Mouse (Mus musculus) monocyte, adult 2 months (primary cell): ENCODE measurements around the gene Rbsn.

Source experiments
- DNase-seq, 2 experiments: peaks; one replicate each; pipeline ENCODE4 v3.0.0; 2022; ENCODE audit warnings: low spot score in 2 of 2, low read depth in 1 of 2

The Rbsn gene

GRCm38 (mm10) chr6:92214773-92215449, at the start of gene Rbsn:
Gene Rbsn (minus strand): TSS chr6:92214925.
- peak; percentile 58 to 83 for DNase-seq

GRCm38 (mm10) chr6:92261162-92261843, 46.6 kb upstream of the Rbsn start:
- DNase-seq: no peak

- DNase-seq: no peak
Observed at GRCm38 (mm10) chr6:92255346-92255745, 40.6 kb upstream of the Rbsn start.

DNA sequence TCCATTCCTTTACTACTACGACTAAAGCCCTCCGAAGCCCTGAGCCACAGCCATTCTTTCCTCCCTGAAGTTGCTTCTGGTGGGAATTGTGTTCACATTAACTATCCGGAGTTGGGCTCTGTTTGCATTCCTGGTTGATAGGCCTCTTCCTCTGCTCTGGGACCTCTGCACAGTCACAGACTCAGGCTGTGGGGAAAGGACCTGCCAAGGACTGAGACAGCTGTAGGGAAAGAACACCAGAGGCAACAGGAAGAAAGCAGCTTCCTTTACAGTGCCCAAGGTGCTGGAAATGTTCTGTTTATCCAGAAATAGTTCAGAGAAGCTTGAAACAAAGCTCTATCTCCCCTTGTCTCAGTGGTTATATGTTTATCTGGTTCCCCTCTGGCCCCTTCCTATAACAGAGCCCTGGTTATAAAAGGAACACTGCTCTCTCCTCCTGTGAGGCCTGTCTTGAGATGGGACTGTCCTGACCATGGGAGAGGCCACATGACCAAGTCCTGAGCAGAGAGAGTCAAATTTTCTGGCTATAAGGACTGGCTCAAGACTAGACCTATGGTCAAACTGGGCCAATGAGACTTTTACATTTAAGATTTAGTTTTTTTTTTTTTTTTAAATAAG, 38.6 kb upstream of the Rbsn start:
- DNase-seq: no peak

GRCm38 (mm10) chr6:92247215-92247919, 32.6 kb upstream of the Rbsn start:
- DNase-seq: no peak

DNA sequence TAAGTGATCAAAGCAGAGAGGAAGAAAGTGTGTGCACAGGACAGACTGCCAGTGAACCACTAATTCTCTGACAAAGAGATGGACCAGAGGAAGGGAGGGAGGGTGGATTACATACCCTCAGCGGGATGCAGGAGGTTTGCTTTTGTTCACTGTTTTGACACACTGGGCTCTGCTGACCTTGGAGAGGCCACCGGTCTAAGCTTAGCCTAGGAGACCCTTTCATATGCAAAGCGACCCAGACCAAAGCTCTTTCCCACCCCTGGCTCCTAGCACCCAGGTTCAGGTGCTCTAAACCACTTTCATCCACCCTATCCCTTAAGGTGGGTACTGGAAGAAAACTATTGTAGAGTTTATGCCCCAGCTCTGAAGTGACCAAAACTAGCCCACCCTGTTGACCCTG, 31.6 kb upstream of the Rbsn start:
- no peak for DNase-seq

- DNase-seq: no peak
Observed at GRCm38 (mm10) chr6:92244591-92244990, 29.9 kb upstream of the Rbsn start, which contains the start of gene Trh. Gene Trh (minus strand): TSS chr6:92244650.

- no peak for DNase-seq
Observed at GRCm38 (mm10) chr6:92241178-92241906, 26.6 kb upstream of the Rbsn start.

DNA sequence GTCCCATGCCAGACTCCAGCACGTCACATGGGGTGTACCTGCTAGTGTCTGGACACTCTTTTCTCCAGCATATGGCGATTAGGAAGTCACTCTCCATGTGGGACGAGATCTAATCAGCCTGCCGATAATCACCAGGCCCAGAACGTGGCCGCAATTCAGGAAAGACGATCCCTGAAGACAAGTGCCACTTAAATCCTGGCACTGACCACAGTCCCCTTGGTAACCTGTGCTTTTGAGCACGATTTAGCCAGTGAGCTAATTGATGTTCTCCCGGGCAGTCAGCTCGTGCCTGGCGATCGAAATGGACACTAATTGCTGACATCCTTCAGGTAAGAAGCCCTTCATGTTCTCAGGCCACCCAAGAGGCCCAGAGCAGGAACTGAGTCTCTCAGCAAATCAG, 20.3 kb upstream of the Rbsn start:
- DNase-seq: no peak

DNA sequence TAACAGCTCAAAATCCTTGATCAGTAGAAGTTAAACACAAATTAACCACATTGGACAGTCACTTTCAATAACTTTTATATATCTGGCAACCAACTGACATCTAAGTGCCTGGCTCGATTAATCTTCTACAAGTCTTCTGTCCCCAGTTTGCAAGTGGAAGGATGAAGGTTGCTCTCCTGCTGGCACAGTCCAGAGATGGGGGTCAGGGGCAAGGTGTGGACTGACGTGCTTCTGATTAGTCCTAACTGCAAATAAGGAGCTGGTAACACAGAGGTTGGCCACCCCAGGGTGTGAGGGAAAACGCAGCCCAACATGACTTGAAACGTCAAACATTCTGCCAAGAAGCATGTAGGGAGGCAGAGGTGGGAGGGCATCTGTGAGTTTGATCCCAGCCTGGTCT, 17.0 kb upstream of the Rbsn start:
- DNase-seq: no peak

GRCm38 (mm10) chr6:92231356-92231755, 16.6 kb upstream of the Rbsn start:
- no peak for DNase-seq

GRCm38 (mm10) chr6:92229586-92229985, 14.9 kb upstream of the Rbsn start:
- no peak for DNase-seq

GRCm38 (mm10) chr6:92229103-92229502, 14.4 kb upstream of the Rbsn start:
- no peak for DNase-seq

DNA sequence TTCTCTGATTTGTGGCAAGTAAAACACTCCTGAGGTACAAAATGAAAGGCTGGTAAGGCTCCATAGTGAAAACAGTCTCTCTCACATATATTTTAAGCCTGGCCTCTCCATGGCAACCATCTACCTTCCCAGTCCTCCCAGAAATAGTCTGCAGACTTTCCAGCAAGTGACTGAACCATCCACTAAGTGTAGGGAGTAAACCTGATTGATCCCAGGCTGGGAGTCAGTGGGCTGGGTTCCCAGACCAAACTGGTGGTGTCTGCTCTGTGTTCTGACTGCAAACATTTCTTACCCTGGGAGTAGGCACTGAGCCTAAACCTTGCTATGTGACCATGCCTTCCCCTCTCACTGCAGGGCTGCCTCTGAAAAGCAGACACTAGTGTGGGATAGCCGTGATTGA, 10.3 kb upstream of the Rbsn start:
- no peak for DNase-seq

DNA sequence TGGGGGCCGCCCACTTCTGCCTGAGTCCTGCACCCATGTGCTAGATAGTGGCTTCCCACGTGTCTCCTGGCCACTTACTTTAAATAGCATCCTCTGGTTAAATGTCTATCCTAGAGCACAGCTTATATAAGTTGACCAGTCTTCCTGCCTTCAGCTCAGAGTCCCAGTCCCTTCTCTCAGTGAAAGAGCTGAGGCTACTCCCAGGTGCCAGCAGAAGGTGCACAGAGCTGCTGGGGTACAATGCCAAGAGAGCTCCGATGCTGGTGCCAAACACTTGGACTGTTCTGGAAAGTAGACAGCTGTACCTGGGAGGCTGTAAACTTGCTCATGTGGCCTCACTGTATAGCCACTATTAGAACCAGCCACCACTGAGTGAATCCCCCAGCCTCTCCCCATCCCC, 7.3 kb upstream of the Rbsn start:
- no peak for DNase-seq

- DNase-seq: no peak
Observed at GRCm38 (mm10) chr6:92221604-92222003, 6.9 kb upstream of the Rbsn start.

GRCm38 (mm10) chr6:92219445-92219844, 4.7 kb upstream of the Rbsn start:
- DNase-seq: no peak

- peak in 1 of 2 experiments; percentile 6 for DNase-seq
Observed at GRCm38 (mm10) chr6:92214055-92214772, 511 bp downstream of the Rbsn start.

DNA sequence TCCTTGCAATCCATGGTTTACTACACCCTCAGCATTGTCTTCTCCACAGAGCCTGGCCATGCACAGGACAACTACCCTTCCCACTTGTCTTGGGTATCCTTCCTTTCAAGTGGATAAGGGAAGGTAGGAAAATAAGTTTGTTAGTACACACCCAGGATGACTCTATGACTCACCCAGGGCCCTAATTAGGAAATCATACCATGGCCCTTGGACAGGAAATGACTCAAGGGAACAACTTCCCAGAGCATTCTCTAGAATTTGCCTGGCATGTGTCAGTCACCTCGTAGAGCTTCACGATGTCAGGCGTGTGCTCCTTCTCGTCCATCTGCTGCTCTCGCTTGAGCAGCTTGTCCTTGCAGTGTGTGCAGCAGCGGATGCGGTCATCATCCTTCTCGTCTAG, 15.3 kb downstream of the Rbsn start:
- no peak for DNase-seq

GRCm38 (mm10) chr6:92184178-92184577, 30.5 kb downstream of the Rbsn start:
- no peak for DNase-seq
